ENCODE assay signal across 7 mouse cellular contexts in the genomic region with DNA sequence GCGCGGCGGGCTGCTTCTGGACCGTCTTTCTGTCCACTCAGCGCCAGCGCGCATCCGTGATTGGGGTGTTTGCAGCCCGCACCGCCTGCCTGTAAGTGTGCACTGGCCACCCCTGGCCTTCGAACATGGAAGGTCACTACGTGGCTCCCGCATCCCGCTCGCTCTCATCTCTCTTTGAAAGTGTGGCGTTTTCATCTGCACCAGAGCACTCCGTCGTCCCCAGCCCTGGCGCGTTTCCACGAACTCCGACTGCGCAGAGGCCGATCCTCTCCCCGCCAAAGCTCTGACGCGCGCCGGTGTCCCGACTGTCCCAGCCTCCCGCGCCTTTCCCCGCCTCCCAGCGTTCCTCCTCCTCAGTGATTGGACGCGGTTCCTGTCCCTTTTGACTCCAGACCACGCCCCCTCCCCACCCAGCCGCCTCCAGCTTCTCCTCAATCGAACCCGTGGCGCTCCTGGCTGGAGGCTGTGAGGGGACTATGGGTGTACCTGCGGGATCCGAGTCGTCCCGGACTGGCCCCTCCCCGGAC. TPM values are rescaled to one million over a fixed set of nuclear protein-coding genes. Genes with fewer than 3 reads are reported as not detected.
A peak's percentile ranks its signal among the peaks of the same experiment; 100 is the strongest.
DNase-seq lines count a peak whose midpoint lies in the region; ATAC-seq lines count a peak whose summit lies in the region.

Gene Gls2 (plus strand): TSS at position 434 of the 527 bp plus-strand sequence.

- H3K36me3 ChIP-seq in intestine, embryonic 16.5 days (ENCODE audit: control insufficient read depth, insufficient read depth, low read length): no peaks in the 10 kb centered on the region
- no peaks in the 10 kb centered on the region for H3K36me3 ChIP-seq in midbrain, embryonic 11.5 days (ENCODE audit: control insufficient read depth, insufficient read depth, low read length)

- ATAC-seq in intestine, embryonic 16.5 days: peak; percentile 98
- ATAC-seq in midbrain, embryonic 11.5 days (ENCODE audit: low FRiP score): peak; percentile 98

- peaks cover 16% of the 10 kb centered on the region for H3K27me3 ChIP-seq in intestine, embryonic 16.5 days (replicated peaks; ENCODE audit: control insufficient read depth, insufficient read depth, low read length)
- peaks cover 17% of the 10 kb centered on the region for H3K27me3 ChIP-seq in midbrain, embryonic 11.5 days (ENCODE audit: control insufficient read depth, insufficient read depth, low read length)

- under 1% methylated on average over 46 of the region's 46 CpGs for WGBS in intestine, embryonic 16.5 days
- under 1% methylated on average over 46 of the region's 46 CpGs for WGBS in midbrain, embryonic 11.5 days

- H3K4me1 ChIP-seq in intestine, embryonic 16.5 days (ENCODE audit: control insufficient read depth, insufficient read depth, low read length): peaks cover 10% of the 10 kb centered on the region
- peaks cover 5% of the 10 kb centered on the region for H3K4me1 ChIP-seq in midbrain, embryonic 11.5 days (ENCODE audit: control insufficient read depth, insufficient read depth, low read length)

- H3K9ac ChIP-seq in intestine, embryonic 16.5 days (ENCODE audit: low read depth, low read length): peak within 1 kb of the TSS; percentile 74
- peak within 1 kb of the TSS; percentile 67 for H3K9ac ChIP-seq in midbrain, embryonic 11.5 days (ENCODE audit: low read length)

- H3K9me3 ChIP-seq in intestine, embryonic 16.5 days (ENCODE audit: control insufficient read depth, low read length): no peaks in the 10 kb centered on the region
- no peaks in the 10 kb centered on the region for H3K9me3 ChIP-seq in midbrain, embryonic 11.5 days (ENCODE audit: control insufficient read depth, low read length)

- H3K4me3 ChIP-seq in intestine, embryonic 16.5 days (ENCODE audit: low read length): peak within 1 kb of the TSS; percentile 74
- peak within 1 kb of the TSS; percentile 67 for H3K4me3 ChIP-seq in midbrain, embryonic 11.5 days (ENCODE audit: low read depth, low read length)

- no peak within 1 kb of the TSS for H3K27ac ChIP-seq in intestine, embryonic 16.5 days (ENCODE audit: low read length)
- peak within 1 kb of the TSS; percentile 61 for H3K27ac ChIP-seq in midbrain, embryonic 11.5 days (ENCODE audit: low read depth, low read length)

- peak within 1 kb of the TSS; percentile 99 for H3K4me2 ChIP-seq in intestine, embryonic 16.5 days (ENCODE audit: low read depth, low read length)
- peak within 1 kb of the TSS; percentile 95 for H3K4me2 ChIP-seq in midbrain, embryonic 11.5 days

- intact Hi-C loops in left cerebral cortex, postnatal 36 days (cut with DNase I): no loop called here

- peak; percentile 99 for DNase-seq in adrenal gland, adult 2 months
- DNase-seq in embryo, embryonic 11.5 days (ENCODE audit: low read depth, low spot score): peak; percentile 92
- DNase-seq in gastrocnemius, postnatal 4 days (ENCODE audit: low spot score in 2 of 2): peak; percentile 94 to 97
- DNase-seq in left cerebral cortex, postnatal 36 days (ENCODE audit: low spot score in 2 of 2): peak; percentile 97
- peak; percentile 99 for DNase-seq in midbrain, embryonic 11.5 days (ENCODE audit: low spot score, missing footprints)
- peak; percentile 88 for DNase-seq in skeletal muscle tissue, adult 2 months (ENCODE audit: low read depth, low spot score)

RNA-seq across cellular contexts. Expression of gene Gls2, which starts in this region (rescaled TPM):
- total RNA-seq in adrenal gland, adult 2 months (2021): 1 to 10 TPM; 2.5 to 3.7 TPM
- 3.8 and 7.5 TPM in 2 replicates for polyA plus RNA-seq in adrenal gland, adult 2 months (2012; rRNA removed)
- total RNA-seq in gastrocnemius, postnatal 4 days (2021): 1 to 10 TPM; 1.5 to 2.1 TPM
- 2.2 and 2.8 TPM in 2 replicates for polyA plus RNA-seq in intestine, embryonic 16.5 days (2015; fragmentation: Nextera tagmentation; extraction: Ambion mirVana)
- total RNA-seq in left cerebral cortex, postnatal 36 days (2021): 10 to 100 TPM; 31.3 to 33.2 TPM
- polyA plus RNA-seq in midbrain, embryonic 11.5 days (2014; fragmentation: Nextera tagmentation; extraction: Ambion mirVana): 0.72 and 0.82 TPM in 2 replicates

Comparison
In these comparisons a context has a peak if more than half of its experiments do, and no peak if none do; other contexts are left out.
1. RNA of gene Gls2 (total RNA-seq): 31.3 to 33.2 TPM in left cerebral cortex, postnatal 36 days; 2.5 to 3.7 TPM in adrenal gland, adult 2 months and 1.5 to 2.1 TPM in gastrocnemius, postnatal 4 days; every median in the first group is over 4 times any median in the second.
2. Peak in DNase-seq, ATAC-seq, H3K4me3 ChIP-seq, H3K27ac ChIP-seq, H3K9ac ChIP-seq and H3K4me2 ChIP-seq in midbrain, embryonic 11.5 days; RNA of the gene not detected or under 1 TPM.
3. Peak in every context shown above with its lines, with median percentiles within 50 percentile points of each other: DNase-seq.